Mouse (Mus musculus) spleen, postnatal 10 days (tissue): ENCODE measurements around the gene Pros1.

ENCODE experiments used
- DNase-seq, 2 experiments: peaks; one replicate each; pipeline ENCODE4 v3.0.0; 2021 to 2022; ENCODE audit warnings: low spot score in 2 of 2

Pros1 gene

DNA sequence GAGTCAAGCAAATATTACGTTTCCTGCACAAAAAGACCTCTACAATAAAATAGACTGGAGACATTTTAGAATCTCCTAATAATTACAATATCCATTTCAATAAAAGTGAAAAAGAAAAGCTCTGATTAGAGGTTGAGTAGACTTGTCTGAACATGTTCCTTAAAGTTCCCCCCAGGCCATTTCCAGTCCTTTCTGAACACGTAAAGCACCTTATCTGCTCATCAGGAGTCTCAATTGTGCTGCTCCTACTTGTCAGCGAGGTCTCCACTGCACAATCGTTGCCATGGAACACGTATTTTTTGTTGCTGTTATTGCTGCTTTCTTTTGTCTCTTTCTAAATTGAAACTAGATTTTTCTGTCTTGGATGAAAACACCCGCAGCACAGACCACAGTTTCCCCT is 7.3 kb downstream of the Pros1 start:
- DNase-seq: no peak

GRCm38 (mm10) chr16:62872688-62873117 is 18.6 kb downstream of the Pros1 start:
- no peak for DNase-seq

GRCm38 (mm10) chr16:62873180-62873579 is 19.1 kb downstream of the Pros1 start:
- DNase-seq: no peak

- DNase-seq: no peak
Observed at GRCm38 (mm10) chr16:62874065-62874464, 20.0 kb downstream of the Pros1 start.

GRCm38 (mm10) chr16:62895824-62896223 is 41.7 kb downstream of the Pros1 start:
- no peak for DNase-seq

- DNase-seq: no peak
Observed at GRCm38 (mm10) chr16:62911364-62911763, 57.3 kb downstream of the Pros1 start.

DNA sequence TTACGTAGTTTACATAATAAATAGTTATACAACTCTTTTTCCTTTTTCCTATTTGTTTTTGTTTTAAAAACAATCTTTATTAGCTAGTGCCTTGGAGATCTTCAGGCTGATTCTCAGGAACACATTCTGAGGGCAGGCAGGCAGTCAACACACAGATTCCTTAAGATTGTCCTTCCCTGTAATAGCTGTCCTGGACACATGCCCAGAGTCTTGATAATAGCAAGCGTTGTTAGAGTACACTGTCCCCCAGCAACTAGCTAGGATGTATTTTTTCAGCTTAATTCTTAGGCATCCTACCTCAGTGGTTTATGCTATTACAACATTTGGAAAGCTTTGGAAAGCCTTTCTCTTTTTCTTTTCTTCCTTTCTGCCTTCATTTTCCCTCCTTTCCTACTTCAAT is 58.1 kb downstream of the Pros1 start:
- no peak for DNase-seq

DNA sequence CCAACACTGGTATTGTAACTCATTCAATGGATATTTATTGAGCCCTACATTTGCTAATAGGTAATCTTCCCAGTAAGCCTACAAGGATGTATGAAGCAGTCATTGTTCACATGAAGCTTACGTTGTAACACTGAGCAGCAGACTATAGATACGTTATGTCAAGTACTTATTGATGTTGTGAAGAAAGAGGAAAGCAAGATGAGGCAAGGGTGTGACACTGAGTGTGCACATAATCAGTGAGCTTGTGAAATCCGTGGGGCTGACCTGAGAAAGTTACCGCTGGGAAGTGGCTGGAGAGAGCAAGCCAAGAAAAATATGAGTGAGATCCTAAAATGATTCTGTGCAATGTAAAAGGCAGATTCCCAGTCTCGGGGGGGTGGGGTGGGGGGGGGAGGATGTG is 61.4 kb downstream of the Pros1 start:
- no peak for DNase-seq

- no peak for DNase-seq
Observed at GRCm38 (mm10) chr16:62922245-62922644, 68.1 kb downstream of the Pros1 start.

DNA sequence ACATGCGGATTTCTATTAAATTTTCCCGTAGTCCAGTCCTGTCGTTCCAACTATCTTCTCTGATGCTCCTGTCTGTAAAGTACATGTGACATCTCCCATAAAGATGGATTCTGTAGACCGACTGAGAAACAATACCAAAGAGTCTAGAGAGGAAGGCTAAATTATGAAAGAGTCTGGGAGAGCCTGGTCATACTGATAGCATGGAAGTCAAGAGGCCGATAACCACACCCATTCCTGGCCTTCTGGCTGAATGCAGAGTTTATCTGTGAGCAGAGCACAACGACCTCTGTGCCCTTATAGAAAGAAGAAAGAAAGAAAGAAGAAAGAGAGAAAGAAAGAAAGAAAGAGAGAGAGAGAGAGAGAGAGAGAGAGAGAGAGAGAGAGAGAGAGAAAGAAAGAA is 77.2 kb downstream of the Pros1 start:
- DNase-seq: no peak

DNA sequence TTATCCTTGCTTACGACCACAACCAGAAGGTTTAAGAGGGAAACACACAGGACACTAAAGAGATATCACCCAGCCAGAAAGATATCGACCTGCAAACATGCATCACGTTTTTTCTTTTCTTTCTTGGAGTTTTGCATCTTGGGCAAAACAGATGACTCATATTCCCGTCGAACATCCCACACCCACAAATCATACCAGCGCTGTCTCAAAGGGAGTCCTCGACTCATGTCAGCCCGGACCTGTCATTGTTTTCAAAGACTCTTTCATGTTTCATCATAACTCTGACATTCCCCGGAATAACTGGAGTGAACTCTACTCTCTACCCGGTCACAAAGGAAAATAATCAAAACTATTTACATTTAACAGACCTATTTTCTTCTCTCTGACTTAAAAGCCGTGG is 82.2 kb downstream of the Pros1 start:
- DNase-seq: no peak

DNA sequence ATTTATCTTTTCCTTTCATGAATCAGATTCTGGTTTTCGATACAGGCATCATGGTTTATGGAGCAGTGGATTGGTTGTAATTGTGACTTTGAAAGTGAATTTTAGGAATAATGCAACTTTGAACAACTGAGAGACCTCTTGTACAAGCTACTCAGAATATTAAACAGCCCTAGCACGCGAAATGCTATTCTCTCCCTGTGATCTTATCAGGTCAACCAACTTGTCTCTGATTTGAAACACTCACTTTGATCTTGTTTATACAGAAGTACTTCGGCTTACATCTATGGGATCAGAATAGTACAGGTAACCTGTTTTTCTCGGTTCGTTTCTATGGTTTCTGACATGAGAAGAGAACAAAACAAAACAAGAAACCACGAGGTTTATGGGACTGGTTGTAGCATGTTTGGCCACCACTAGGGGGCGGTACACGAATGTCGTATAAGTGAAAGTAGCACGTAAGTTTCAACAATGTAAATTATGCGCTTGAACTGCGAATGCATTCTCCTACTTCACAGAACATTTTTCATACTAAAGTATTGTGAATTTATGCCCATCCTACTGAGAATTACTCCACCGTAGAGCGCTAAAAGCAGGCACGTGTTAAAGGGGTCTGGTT is 86.4 kb downstream of the Pros1 start:
- peak; percentile 12 to 71 for DNase-seq

- DNase-seq: no peak
Observed at GRCm38 (mm10) chr16:62941763-62942162, 87.7 kb downstream of the Pros1 start.

DNA sequence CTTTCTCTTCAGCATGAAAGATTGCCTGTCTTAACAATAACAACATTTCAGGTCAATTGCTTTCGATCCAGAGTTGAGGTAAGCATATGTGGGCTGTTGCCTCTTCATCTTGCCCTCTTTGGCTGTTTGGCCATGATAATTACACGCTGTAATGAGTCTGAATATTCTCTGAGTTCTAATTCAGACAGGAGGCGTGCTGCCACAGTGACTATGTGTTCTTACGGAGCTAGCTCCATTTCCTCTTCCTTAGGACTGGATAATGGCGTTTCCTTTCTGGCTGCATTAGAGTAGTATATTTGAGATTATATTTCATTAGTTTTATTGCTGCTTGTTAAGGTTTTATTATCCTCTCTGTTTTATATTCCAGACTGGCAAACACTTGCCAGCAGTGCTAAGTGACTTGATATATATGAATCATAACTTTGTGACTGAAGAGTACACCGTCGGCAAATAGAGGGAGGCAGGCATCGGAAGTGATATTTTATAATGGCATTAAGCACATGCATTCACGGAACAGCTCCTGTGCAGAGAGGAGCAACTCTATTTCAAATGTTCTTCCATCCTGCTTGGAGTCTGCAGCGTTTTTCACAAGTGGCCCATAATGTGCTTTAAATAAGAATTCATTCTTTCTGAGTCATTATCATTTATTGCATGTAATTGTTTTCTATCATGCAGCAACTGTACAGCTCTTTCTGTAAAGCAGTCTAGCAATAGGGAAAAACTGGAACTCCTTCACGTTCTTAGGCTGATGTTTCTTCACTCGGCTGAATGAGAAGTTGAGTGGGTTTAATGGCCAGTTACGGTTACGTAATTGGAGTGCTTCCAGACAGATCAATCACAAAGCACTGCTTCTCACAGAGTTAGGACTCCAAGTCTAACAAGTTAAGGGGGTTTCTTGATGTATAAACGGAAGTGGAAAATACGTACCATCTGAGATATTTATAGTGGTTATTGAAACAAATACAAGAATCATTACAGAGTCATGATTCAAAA is 88.6 kb downstream of the Pros1 start:
- DNase-seq: no peak

GRCm38 (mm10) chr16:62958485-62958884 is 104.4 kb downstream of the Pros1 start:
- DNase-seq: no peak

DNA sequence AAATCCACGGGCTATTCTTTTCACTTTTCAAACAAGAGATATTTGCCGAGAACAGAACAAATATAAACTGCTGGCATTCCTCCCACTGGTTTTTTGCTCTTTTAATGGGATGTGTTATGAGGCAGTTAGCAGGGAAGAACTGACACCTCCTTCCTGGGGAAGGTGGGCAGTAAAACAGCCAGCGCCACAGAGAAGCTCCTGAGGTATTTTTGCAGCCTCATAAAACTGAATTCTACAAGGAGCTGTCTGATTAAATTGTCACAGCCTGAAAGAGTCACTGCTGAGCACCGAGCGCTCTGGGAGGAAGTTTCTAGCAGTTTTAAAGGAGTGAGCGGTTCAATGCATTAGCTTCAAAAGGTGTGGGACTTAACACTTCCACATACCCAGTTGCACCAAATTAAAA is 110.3 kb downstream of the Pros1 start:
- no peak for DNase-seq

GRCm38 (mm10) chr16:62971673-62972332 is 117.7 kb downstream of the Pros1 start:
- no peak for DNase-seq

DNA sequence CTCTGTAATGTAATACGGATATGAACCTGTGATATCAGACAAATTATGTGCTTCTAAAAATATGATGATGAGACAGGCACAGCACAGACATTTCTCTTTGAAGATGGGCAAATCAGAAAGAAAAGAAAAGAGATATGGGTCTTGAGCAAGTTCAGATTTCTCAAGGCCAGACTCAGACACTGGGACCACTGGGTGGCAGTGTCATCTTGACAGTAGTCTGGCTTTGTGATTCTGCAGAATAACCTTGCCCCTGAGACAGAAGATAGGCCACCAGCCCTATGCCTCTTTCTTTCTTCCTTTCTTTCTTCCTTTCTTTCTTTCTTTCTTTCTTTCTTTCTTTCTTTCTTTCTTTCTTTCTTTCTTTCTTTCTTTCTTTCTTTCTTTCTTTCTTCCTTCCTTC is 120.8 kb downstream of the Pros1 start:
- no peak for DNase-seq
